Mouse (Mus musculus) G1E (cell line): ENCODE results near the gene Ripply3. TPM values are rescaled to one million over a fixed set of nuclear protein-coding genes. Genes with fewer than 3 reads are reported as not detected.

Experiments
- ATAC-seq: 2 replicates; pipeline ENCODE4 v1.8.0; 2016; ENCODE audit warnings: mild to moderate bottlenecking; ENCODE audit not compliant: insufficient number of reproducible peaks, poor library complexity, low FRiP score, severe bottlenecking; ENCODE audit errors: extremely low read depth
- DNase-seq: peaks from one replicate; pipeline ENCODE4 v3.0.0; 2012; ENCODE audit warnings: low spot score
- H3K27me3 ChIP-seq: 2 replicates; pipeline ENCODE4 v1.6.1; 2012; ENCODE audit warnings: mild to moderate bottlenecking, low read length, inconsistent platforms; ENCODE audit not compliant: insufficient read depth
- H3K36me3 ChIP-seq: replicated peaks from 2 replicates; pipeline ENCODE3; 2012; ENCODE audit warnings: mild to moderate bottlenecking, inconsistent platforms
- H3K4me1 ChIP-seq: 2 replicates; pipeline ENCODE4 v1.6.1; 2012; ENCODE audit warnings: low read depth, low read length, inconsistent platforms, mixed read lengths; ENCODE audit not compliant: insufficient read depth
- H3K4me3 ChIP-seq: 2 replicates; pipeline ENCODE4 v1.5.1; 2012; ENCODE audit warnings: low read depth, mild to moderate bottlenecking, inconsistent platforms, low read length, moderate library complexity, mixed read lengths
- H3K9me3 ChIP-seq: replicated peaks from 2 replicates; pipeline ENCODE4 v1.6.1; 2012; ENCODE audit warnings: inconsistent platforms
- CTCF ChIP-seq: IDR thresholded peaks from 2 replicates; pipeline ENCODE4 v1.5.1; 2012; ENCODE audit warnings: low read depth, low read length, inconsistent platforms, mixed read lengths
- GATA1 ChIP-seq: IDR thresholded peaks from 2 replicates; pipeline ENCODE4 v1.6.1; 2012; ENCODE audit warnings: borderline replicate concordance, low read length, inconsistent platforms, mixed read lengths
- GATA2 ChIP-seq: IDR thresholded peaks from 2 replicates; pipeline ENCODE4 v1.6.1; 2012; ENCODE audit warnings: low read depth, low read length, inconsistent platforms, borderline replicate concordance
- POLR2AphosphoS5 ChIP-seq: IDR thresholded peaks from 2 replicates; pipeline ENCODE4 v1.6.1; 2012; ENCODE audit warnings: low read depth, low read length, inconsistent platforms; ENCODE audit not compliant: insufficient replicate concordance
- TAL1 ChIP-seq: conservative IDR thresholded peaks from 2 replicates; pipeline ENCODE4 v1.6.1; 2012; ENCODE audit warnings: low read depth, low read length, inconsistent platforms, mixed read lengths
- polyA plus RNA-seq: library from polyadenylated mRNA; stranded (reverse); fragments of >175 nt; gene quantifications from 2 replicates; pipeline ENCODE4 v1.2.3, GENCODE M21; 2012
- total RNA-seq, 2 experiments: library from RNA; stranded (forward) in 1 of 2; stranded (reverse) in 1 of 2; fragments of 200-1000 nt in 1 of 2; fragments of >200 nt in 1 of 2; fragmentation: Nextera tagmentation in 1 of 2; gene quantifications; 2 replicates each; pipeline ENCODE4 v1.2.3; 2014 to 2017

Ripply3 gene
- total and polyA plus RNA-seq, 3 experiments, result 0.05 TPM; not detected in 2

GRCm38 (mm10) chr16:94303203-94303535 is 25.1 kb upstream of the Ripply3 start:
- ATAC-seq (no peak), DNase-seq (no peak)
- Histone ChIP-seq H3K36me3 (no peaks in the 10 kb centered on the region), H3K4me1 (peaks cover 5% of the 10 kb centered on the region; the same call in 1 of the 2 replicates), H3K4me3 (no peak overlapping the region), H3K9me3 (no peaks in the 10 kb centered on the region), H3K27me3 (peaks cover 13% of the 10 kb centered on the region)
- TF ChIP-seq POLR2AphosphoS5 (no peak), CTCF (no peak), TAL1 (no peak), GATA2 (no peak), GATA1 (no peak)

GRCm38 (mm10) chr16:94307526-94307925 is 20.7 kb upstream of the Ripply3 start:
- no peaks in the 10 kb centered on the region for H3K36me3 ChIP-seq
- no peaks in the 10 kb centered on the region for H3K9me3 ChIP-seq
- DNase-seq (no peak), ATAC-seq (no peak)
- peaks cover 7% of the 10 kb centered on the region for H3K27me3 ChIP-seq
- TF ChIP-seq GATA2 (no peak), TAL1 (no peak), POLR2AphosphoS5 (no peak), GATA1 (no peak), CTCF (no peak)
- H3K4me3 ChIP-seq, result no peak overlapping the region
- peaks cover 7% of the 10 kb centered on the region; the same call in 1 of the 2 replicates for H3K4me1 ChIP-seq

GRCm38 (mm10) chr16:94307942-94308341 is 20.3 kb upstream of the Ripply3 start:
- Histone ChIP-seq H3K4me3 (no peak overlapping the region), H3K9me3 (no peaks in the 10 kb centered on the region)
- no peak for ATAC-seq

GRCm38 (mm10) chr16:94309025-94309424 is 19.2 kb upstream of the Ripply3 start:
- H3K27me3 ChIP-seq, result no peaks in the 10 kb centered on the region; the same call in 1 of the 2 replicates
- ATAC-seq (no peak), DNase-seq (no peak)
- H3K36me3 ChIP-seq, result no peaks in the 10 kb centered on the region
- TF ChIP-seq GATA2, result no peak
- no peak for TF ChIP-seq GATA1
- TF ChIP-seq POLR2AphosphoS5, result no peak
- TF ChIP-seq TAL1, result no peak
- TF ChIP-seq CTCF, result no peak
- peaks cover 14% of the 10 kb centered on the region for H3K4me1 ChIP-seq
- H3K4me3 ChIP-seq, result no peak overlapping the region
- no peaks in the 10 kb centered on the region for H3K9me3 ChIP-seq

More at GRCm38 (mm10) chr16:94307942-94308341, 20.3 kb upstream of the Ripply3 start:
- Histone ChIP-seq H3K36me3 (no peaks in the 10 kb centered on the region), H3K4me1 (peaks cover 7% of the 10 kb centered on the region; the same call in 1 of the 2 replicates), H3K27me3 (peaks cover 3% of the 10 kb centered on the region)
- no peak for DNase-seq
- no peak for TF ChIP-seq GATA2
- no peak for TF ChIP-seq TAL1
- TF ChIP-seq CTCF, result no peak
- TF ChIP-seq POLR2AphosphoS5, result no peak
- TF ChIP-seq GATA1, result no peak

- ATAC-seq (no peak), DNase-seq (no peak)
- Histone ChIP-seq H3K4me3 (no peak overlapping the region), H3K4me1 (peaks cover 14% of the 10 kb centered on the region), H3K9me3 (no peaks in the 10 kb centered on the region), H3K27me3 (no peaks in the 10 kb centered on the region), H3K36me3 (no peaks in the 10 kb centered on the region)
- TF ChIP-seq TAL1, result no peak
- TF ChIP-seq GATA1, result no peak
- TF ChIP-seq GATA2, result no peak
- no peak for TF ChIP-seq POLR2AphosphoS5
- TF ChIP-seq CTCF, result no peak
These were observed 16.8 kb upstream of the Ripply3 start for GRCm38 (mm10) chr16:94311416-94311815.

- Histone ChIP-seq H3K9me3 (no peaks in the 10 kb centered on the region), H3K36me3 (no peaks in the 10 kb centered on the region), H3K4me3 (no peak overlapping the region), H3K4me1 (peaks cover 18% of the 10 kb centered on the region), H3K27me3 (no peaks in the 10 kb centered on the region)
- TF ChIP-seq TAL1 (no peak), CTCF (no peak), GATA2 (no peak)
- ATAC-seq, result no peak
- no peak for DNase-seq
These were observed 16.3 kb upstream of the Ripply3 start for GRCm38 (mm10) chr16:94311931-94312330.
